18 mouse cellular contexts compared by ENCODE assay signal in the genomic region with DNA sequence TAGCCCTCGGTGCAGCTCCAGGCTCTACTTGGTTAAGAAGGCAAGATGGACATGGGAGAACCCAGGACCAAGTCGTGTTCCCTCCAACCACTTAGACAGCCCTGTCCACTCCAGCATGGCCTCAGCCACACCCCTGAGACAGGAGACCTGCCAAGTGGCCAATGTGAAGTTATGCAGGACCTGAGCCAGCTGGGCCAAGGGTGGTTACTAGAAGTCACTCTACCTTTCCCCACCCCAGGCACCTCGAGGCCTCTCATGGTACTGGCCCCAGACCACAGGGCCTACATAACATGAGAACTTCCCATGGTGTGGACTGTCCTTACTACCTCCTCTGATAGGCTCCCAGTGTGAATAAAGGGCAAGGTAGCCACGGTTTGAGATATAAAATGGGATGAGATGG. TPM values are rescaled to one million over a fixed set of nuclear protein-coding genes. Genes with fewer than 3 reads are reported as not detected.
DNase-seq lines count a peak whose midpoint lies in the region; ATAC-seq and TF ChIP-seq lines count a peak whose summit lies in the region.
"Had no signal": no experiment of that assay in that cellular context is flagged by ENCODE, and none has a peak within 500 bp of the region (broad histone marks: within the 10 kb centered on the region; RNA-seq: fewer than 3 reads in every experiment).

No protein-coding gene starts in this region.

- H3K4me3 ChIP-seq in embryonic facial prominence, embryonic 10.5 days = no peak overlapping the region
- no peak overlapping the region for H3K4me3 ChIP-seq in heart, postnatal 0 days (ENCODE audit: low read depth, low read length)
- H3K4me3 ChIP-seq: forebrain, embryonic 12.5 days; left cerebral cortex, adult 2 months; midbrain, embryonic 15.5 days had no signal

- ATAC-seq in heart, postnatal 0 days (ENCODE audit: insufficient read depth, low read depth) = peak; percentile 78
- ATAC-seq: midbrain, embryonic 15.5 days had no signal

- no peak overlapping the region for H3K4me2 ChIP-seq in heart, postnatal 0 days (ENCODE audit: low read depth, low read length)
- H3K4me2 ChIP-seq: forebrain, embryonic 12.5 days; lung, embryonic 14.5 days; midbrain, embryonic 15.5 days had no signal

- H3K27ac ChIP-seq in embryonic facial prominence, embryonic 10.5 days (replicated peaks) = peak overlapping the region; percentile 88
- H3K27ac ChIP-seq in heart, postnatal 0 days (ENCODE audit: low read depth) = peak overlapping the region; percentile 69
- H3K27ac ChIP-seq: kidney, postnatal 0 days; left cerebral cortex, adult 2 months had no signal

- peak; percentile 73 for DNase-seq in adrenal gland, postnatal 14 days
- DNase-seq in adrenal gland, postnatal 25 days = no peak
- DNase-seq in embryonic facial prominence, embryonic 10.5 days (ENCODE audit: low spot score) = no peak
- peak; percentile 36 for DNase-seq in heart, postnatal 0 days (ENCODE audit: low spot score)
- peak; percentile 74 to 87 for DNase-seq in kidney, postnatal 25 days
- no peak for DNase-seq in frontal cortex, postnatal 14 days (ENCODE audit: low spot score in 2 of 2)
- no peak for DNase-seq in layer of hippocampus, postnatal 36 days
- no peak for DNase-seq in adrenal gland, adult 2 months
- DNase-seq: lung, embryonic 14.5 days; right cerebral cortex, postnatal 14 days had no signal

- no peak overlapping the region for H3K9ac ChIP-seq in heart, postnatal 0 days (replicated peaks; ENCODE audit: low read depth, low read length)
- H3K9ac ChIP-seq: forebrain, embryonic 12.5 days; lung, embryonic 14.5 days; midbrain, embryonic 15.5 days had no signal

- no peaks in the 10 kb centered on the region for H3K36me3 ChIP-seq in embryonic facial prominence, embryonic 10.5 days (replicated peaks)
- H3K36me3 ChIP-seq in heart, postnatal 0 days (replicated peaks; ENCODE audit: control insufficient read depth, insufficient read depth, low read length) = no peaks in the 10 kb centered on the region
- H3K36me3 ChIP-seq: forebrain, embryonic 12.5 days; midbrain, embryonic 15.5 days had no signal

- TF ChIP-seq EP300 in heart, postnatal 0 days (IDR thresholded peaks at IDR 0.05; ENCODE audit: low read depth) = no peak

- 74% methylated on average over 4 of the region's 4 CpGs for WGBS in embryonic facial prominence, embryonic 10.5 days
- 24% methylated on average over 4 of the region's 4 CpGs for WGBS in heart, postnatal 0 days

- no peak for TF ChIP-seq CTCF in heart, postnatal 0 days (IDR thresholded peaks at IDR 0.05; ENCODE audit: low read depth)

- no peaks in the 10 kb centered on the region for H3K9me3 ChIP-seq in embryonic facial prominence, embryonic 10.5 days
- no peaks in the 10 kb centered on the region for H3K9me3 ChIP-seq in heart, postnatal 0 days (replicated peaks; ENCODE audit: control insufficient read depth, low read length)
- H3K9me3 ChIP-seq: forebrain, embryonic 12.5 days; midbrain, embryonic 15.5 days had no signal

- H3K4me1 ChIP-seq in embryonic facial prominence, embryonic 10.5 days = peaks cover 73% of the 10 kb centered on the region
- H3K4me1 ChIP-seq in heart, postnatal 0 days (ENCODE audit: control insufficient read depth, insufficient read depth) = peaks cover 42% of the 10 kb centered on the region

- H3K27me3 ChIP-seq in embryonic facial prominence, embryonic 10.5 days (replicated peaks; ENCODE audit: low read depth, poor library complexity, severe bottlenecking) = no peaks in the 10 kb centered on the region
- H3K27me3 ChIP-seq in heart, postnatal 0 days (ENCODE audit: control insufficient read depth, insufficient read depth, low read length) = no peaks in the 10 kb centered on the region
- H3K27me3 ChIP-seq: midbrain, embryonic 15.5 days had no signal

RNA-seq across cellular contexts. Expression of a gene that starts 19.4 kb away (rescaled TPM):
- 38.4 and 45.4 TPM in 2 replicates for total RNA-seq in adrenal gland, postnatal 14 days (2021)
- total RNA-seq in adrenal gland, postnatal 25 days (2021) = 100 and 109 TPM in 2 replicates
- 2.9 and 3.3 TPM in 2 replicates for polyA plus RNA-seq in embryonic facial prominence, embryonic 10.5 days (2016; fragmentation: Nextera tagmentation; extraction: Ambion mirVana)
- total RNA-seq in heart, postnatal 0 days (2014; rRNA removed; ENCODE audit: low replicate concordance) = 39.2 and 65.9 TPM in 2 replicates
- polyA plus RNA-seq in heart, postnatal 0 days (2015; fragmentation: Nextera tagmentation; extraction: Ambion mirVana) = 3.1 and 3.4 TPM in 2 replicates
- 100 to 1,000 TPM; 107 to 127 TPM for total RNA-seq in layer of hippocampus, postnatal 36 days (2021)
- 10 to 100 TPM; 77.1 to 96.1 TPM for total RNA-seq in adrenal gland, adult 2 months (2021)
- 163 and 202 TPM in 2 replicates for polyA plus RNA-seq in adrenal gland, adult 2 months (2012; rRNA removed)
- total RNA-seq: granulocyte monocyte progenitor cell, adult 5-6 weeks had no signal

RNA-seq across cellular contexts. Expression of a gene that starts 40.2 kb away (rescaled TPM):
- not detected in 2 replicates for total RNA-seq in adrenal gland, postnatal 14 days (2021)
- total RNA-seq in adrenal gland, postnatal 25 days (2021) = not detected in 2 replicates
- 0.33 TPM in 1 of 2 replicates, not detected in the other for polyA plus RNA-seq in embryonic facial prominence, embryonic 10.5 days (2016; fragmentation: Nextera tagmentation; extraction: Ambion mirVana)
- 1.3 TPM in 1 of 2 replicates, not detected in the other for total RNA-seq in heart, postnatal 0 days (2014; rRNA removed; ENCODE audit: low replicate concordance)
- 0.23 and 1.1 TPM in 2 replicates for polyA plus RNA-seq in heart, postnatal 0 days (2015; fragmentation: Nextera tagmentation; extraction: Ambion mirVana)
- 1 to 10 TPM; 1.2 to 2.8 TPM for total RNA-seq in layer of hippocampus, postnatal 36 days (2021)
- total RNA-seq in adrenal gland, adult 2 months (2021) = under 1 TPM in 1 of 2 experiments, not detected in 1; 0.17 TPM
- polyA plus RNA-seq in adrenal gland, adult 2 months (2012; rRNA removed) = 0.17 TPM in 1 of 2 replicates, not detected in the other
- total RNA-seq: ES-E14; granulocyte monocyte progenitor cell, adult 5-6 weeks had no signal
- polyA plus RNA-seq: kidney, postnatal 0 days; stomach, embryonic 16.5 days had no signal

RNA-seq across cellular contexts. Expression of a gene that starts 45.1 kb away (rescaled TPM):
- not detected in 2 replicates for total RNA-seq in adrenal gland, postnatal 14 days (2021)
- total RNA-seq in adrenal gland, postnatal 25 days (2021) = not detected in 2 replicates
- not detected in 2 replicates for polyA plus RNA-seq in embryonic facial prominence, embryonic 10.5 days (2016; fragmentation: Nextera tagmentation; extraction: Ambion mirVana)
- total RNA-seq in heart, postnatal 0 days (2014; rRNA removed; ENCODE audit: low replicate concordance) = not detected in 2 replicates
- polyA plus RNA-seq in heart, postnatal 0 days (2015; fragmentation: Nextera tagmentation; extraction: Ambion mirVana) = 0.33 and 0.56 TPM in 2 replicates
- total RNA-seq in layer of hippocampus, postnatal 36 days (2021) = not detected
- not detected for total RNA-seq in adrenal gland, adult 2 months (2021)
- polyA plus RNA-seq in adrenal gland, adult 2 months (2012; rRNA removed) = 0.20 and 0.75 TPM in 2 replicates
- total RNA-seq: ES-E14; granulocyte monocyte progenitor cell, adult 5-6 weeks; left cerebral cortex, adult 2 months had no signal

RNA-seq across cellular contexts. Expression of a gene that starts 48.1 kb away (rescaled TPM):
- 5.3 and 6.6 TPM in 2 replicates for total RNA-seq in adrenal gland, postnatal 14 days (2021)
- 0.58 and 1.1 TPM in 2 replicates for total RNA-seq in adrenal gland, postnatal 25 days (2021)
- polyA plus RNA-seq in embryonic facial prominence, embryonic 10.5 days (2016; fragmentation: Nextera tagmentation; extraction: Ambion mirVana) = not detected in 2 replicates
- 15.2 and 28.1 TPM in 2 replicates for total RNA-seq in heart, postnatal 0 days (2014; rRNA removed; ENCODE audit: low replicate concordance)
- polyA plus RNA-seq in heart, postnatal 0 days (2015; fragmentation: Nextera tagmentation; extraction: Ambion mirVana) = 26.2 and 35.5 TPM in 2 replicates
- total RNA-seq in layer of hippocampus, postnatal 36 days (2021) = under 1 TPM in 1 of 2 experiments, not detected in 1; 0.96 TPM
- total RNA-seq in adrenal gland, adult 2 months (2021) = 1 to 10 TPM; 2.8 to 3.8 TPM
- 10.0 and 18.1 TPM in 2 replicates for polyA plus RNA-seq in adrenal gland, adult 2 months (2012; rRNA removed)
- total RNA-seq: ES-E14; granulocyte monocyte progenitor cell, adult 5-6 weeks; left cerebral cortex, adult 2 months had no signal
- polyA plus RNA-seq: forebrain, embryonic 12.5 days; neural tube, embryonic 14.5 days had no signal

Comparison
In these comparisons a context has a peak if more than half of its experiments do, and no peak if none do; other contexts are left out.
1. DNase-seq: peak in adrenal gland, postnatal 14 days (single experiment), heart, postnatal 0 days (single experiment) and kidney, postnatal 25 days (2 of 2); none in adrenal gland, postnatal 25 days (single experiment), embryonic facial prominence, embryonic 10.5 days (single experiment), frontal cortex, postnatal 14 days (0 of 2), layer of hippocampus, postnatal 36 days (0 of 2) and adrenal gland, adult 2 months (single experiment).